Mouse (Mus musculus) gastrocnemius, postnatal 4 days (tissue): ENCODE measurements at regions not wholly inside any gene's neighbourhood (a gene's known extent, or its start where the extent isn't known, plus 50 kb on each side); places are given as distances from the start of the nearest gene placed in this dataset. TPM values are rescaled to one million over a fixed set of nuclear protein-coding genes. Genes with fewer than 3 reads are reported as not detected.

ENCODE experiments used
- microRNA-seq: library from miRNA; unstranded; fragments of <30 nt; microRNA quantifications from one replicate; pipeline ENCODE4 v1.2.0, GENCODE M21; 2021

Small RNA genes in the stretch of these regions (microRNA-seq; reads per million reads assigned to microRNA genes)
- not detected for gene Gm27760
